Mouse (Mus musculus) testis, adult 2 months (tissue): ENCODE results near the gene Plxdc1. TPM values are rescaled to one million over a fixed set of nuclear protein-coding genes. Genes with fewer than 3 reads are reported as not detected.
A peak's percentile ranks its signal among the peaks of the same experiment; 100 is the strongest.

Source experiments
- H3K27ac ChIP-seq: fragments of 200-500 bp; 2 replicates; pipeline ENCODE4 v1.5.1; 2012; ENCODE audit warnings: low read depth, low read length; ENCODE audit not compliant: control insufficient read depth, insufficient read depth
- H3K27me3 ChIP-seq: fragments of 200-500 bp; 2 replicates; pipeline ENCODE4 v1.6.1; 2012; ENCODE audit warnings: mild to moderate bottlenecking, low read length, moderate library complexity; ENCODE audit not compliant: control insufficient read depth, insufficient read depth
- H3K36me3 ChIP-seq: fragments of 200-500 bp; 2 replicates; pipeline ENCODE4 v1.6.1; 2012; ENCODE audit warnings: mild to moderate bottlenecking, low read length; ENCODE audit not compliant: control insufficient read depth, insufficient read depth
- H3K4me1 ChIP-seq: fragments of 200-500 bp; 2 replicates; pipeline ENCODE4 v1.6.1; 2012; ENCODE audit warnings: low read length; ENCODE audit not compliant: control insufficient read depth, insufficient read depth
- H3K4me3 ChIP-seq: fragments of 200-500 bp; 2 replicates; pipeline ENCODE4 v1.5.1; 2012; ENCODE audit warnings: low read depth, mild to moderate bottlenecking, low read length, moderate library complexity, mixed read lengths; ENCODE audit not compliant: control insufficient read depth
- CTCF ChIP-seq: fragments of 200-500 bp; IDR thresholded peaks from 2 replicates; pipeline ENCODE4 v1.5.1; 2012; ENCODE audit warnings: low read depth, mild to moderate bottlenecking, inconsistent platforms, low read length, moderate library complexity; ENCODE audit not compliant: control insufficient read depth, insufficient read depth, insufficient replicate concordance
- POLR2A ChIP-seq: fragments of 200-500 bp; IDR thresholded peaks from 2 replicates; pipeline ENCODE4 v1.6.1; 2012; ENCODE audit warnings: low read depth, mild to moderate bottlenecking, inconsistent platforms, low read length, moderate library complexity; ENCODE audit not compliant: control insufficient read depth
- polyA plus RNA-seq: library from polyadenylated mRNA; depleted of rRNA; stranded (reverse); fragments of >200 nt; gene quantifications from 2 replicates; pipeline ENCODE4 v1.2.3, GENCODE M21; 2012

The Plxdc1 gene
- polyA plus RNA-seq, 1 experiment, result 64.4 TPM

DNA sequence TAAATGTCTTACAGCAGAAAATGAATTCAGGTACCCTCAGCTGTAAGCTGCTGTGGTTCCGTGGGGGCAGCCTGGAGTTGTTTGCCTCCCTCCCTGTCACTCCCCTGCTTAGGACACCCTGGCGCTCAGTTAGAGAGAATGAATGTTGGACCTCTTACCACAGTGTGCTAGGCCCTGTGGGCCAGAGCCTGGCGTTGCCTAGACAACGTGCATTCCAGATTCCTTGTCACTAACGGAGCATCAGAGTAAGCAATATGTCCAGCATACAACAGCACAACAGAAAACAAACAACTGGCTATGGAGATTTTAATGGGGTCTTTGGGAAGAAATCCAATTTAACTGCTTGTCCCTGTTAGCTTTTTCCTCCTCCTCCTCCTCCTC, 27.0 kb downstream of the Plxdc1 start:
- H3K36me3 ChIP-seq, result no peaks in the 10 kb centered on the region
- H3K4me1 ChIP-seq, result peaks cover 7% of the 10 kb centered on the region
- H3K4me3 ChIP-seq, result peak overlapping the region; percentile 54
- TF ChIP-seq CTCF, result no peak
- peak; percentile 38; the same call in 1 of the 2 replicates for TF ChIP-seq POLR2A
- no peaks in the 10 kb centered on the region for H3K27me3 ChIP-seq
- H3K27ac ChIP-seq, result no peak overlapping the region

DNA sequence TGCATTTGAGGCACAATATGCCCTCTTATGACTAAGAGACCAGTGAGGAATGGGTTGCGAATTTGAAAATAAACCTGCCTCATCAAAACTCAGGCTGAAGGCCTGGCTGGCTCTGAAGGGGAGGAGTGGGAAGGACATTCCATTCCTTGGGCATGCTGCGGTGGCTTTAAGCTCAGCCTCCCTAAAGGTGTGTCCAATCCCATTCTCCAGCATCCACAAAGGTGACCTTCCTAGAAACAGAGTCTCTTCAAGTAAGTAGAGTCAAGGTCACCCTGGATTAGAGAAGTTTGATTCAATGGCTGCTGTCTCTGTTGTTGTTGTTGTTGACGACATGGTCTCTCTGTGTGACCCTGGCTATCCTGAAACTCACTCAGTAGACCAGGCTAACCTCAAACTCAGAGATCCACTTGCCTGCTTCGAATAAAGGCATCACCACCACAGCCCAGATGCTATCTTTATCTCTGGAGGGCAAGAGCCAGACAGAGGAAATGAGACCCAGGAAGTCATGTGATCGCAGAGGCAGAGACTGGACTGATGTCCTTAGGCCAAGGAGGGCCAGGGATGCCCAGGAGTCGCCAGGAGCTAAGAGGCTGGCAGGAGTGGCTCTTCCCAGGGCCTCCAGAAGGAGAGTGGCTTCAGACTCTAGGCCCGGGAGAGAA, 27.5 kb downstream of the Plxdc1 start:
- Histone ChIP-seq H3K4me3 (peak overlapping the region; percentile 54), H3K27ac (no peak overlapping the region)
- TF ChIP-seq CTCF, result no peak
- TF ChIP-seq POLR2A, result no peak

DNA sequence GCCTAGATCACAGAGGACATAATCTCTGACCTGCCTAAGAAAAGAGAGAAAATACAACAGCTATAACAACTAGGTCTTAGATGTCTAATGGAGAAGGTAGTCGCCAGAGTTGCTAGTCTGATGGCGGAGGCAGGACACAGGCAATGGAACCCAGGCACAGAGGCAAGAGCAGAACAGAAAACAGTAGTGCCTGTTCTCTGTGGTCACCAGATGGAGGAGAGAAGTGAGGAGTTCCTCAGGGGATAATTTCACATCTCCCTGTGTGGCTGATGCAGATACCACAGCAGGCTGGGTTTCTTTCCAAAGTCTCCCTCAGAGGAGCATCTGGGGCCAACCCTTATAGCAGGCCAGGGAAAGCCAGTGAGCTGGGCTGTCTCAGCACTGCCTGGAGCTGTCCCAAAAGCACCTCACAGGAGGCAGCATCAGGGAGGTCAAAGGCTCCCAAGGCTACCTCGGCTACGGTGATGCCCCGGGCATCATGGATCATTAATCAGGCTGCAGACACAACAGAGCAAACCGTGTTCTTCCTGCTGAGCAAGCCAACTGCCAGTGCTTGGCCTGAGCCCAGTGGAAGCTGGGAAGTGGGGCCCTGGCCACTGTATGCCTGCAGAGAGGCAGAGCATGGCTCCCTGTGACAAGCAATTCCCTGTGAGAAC, 29.2 kb downstream of the Plxdc1 start:
- TF ChIP-seq POLR2A (no peak), CTCF (no peak)
- no peak overlapping the region for H3K27ac ChIP-seq
- peaks cover 2% of the 10 kb centered on the region; the same call in 1 of the 2 replicates for H3K36me3 ChIP-seq
- H3K4me1 ChIP-seq, result peaks cover 7% of the 10 kb centered on the region
- no peak overlapping the region for H3K4me3 ChIP-seq
- no peaks in the 10 kb centered on the region for H3K27me3 ChIP-seq

More for the DNA sequence above, 27.5 kb downstream of the Plxdc1 start:
- H3K27me3 ChIP-seq, result no peaks in the 10 kb centered on the region
- H3K4me1 ChIP-seq, result peaks cover 7% of the 10 kb centered on the region
- H3K36me3 ChIP-seq, result peaks cover 2% of the 10 kb centered on the region; the same call in 1 of the 2 replicates

DNA sequence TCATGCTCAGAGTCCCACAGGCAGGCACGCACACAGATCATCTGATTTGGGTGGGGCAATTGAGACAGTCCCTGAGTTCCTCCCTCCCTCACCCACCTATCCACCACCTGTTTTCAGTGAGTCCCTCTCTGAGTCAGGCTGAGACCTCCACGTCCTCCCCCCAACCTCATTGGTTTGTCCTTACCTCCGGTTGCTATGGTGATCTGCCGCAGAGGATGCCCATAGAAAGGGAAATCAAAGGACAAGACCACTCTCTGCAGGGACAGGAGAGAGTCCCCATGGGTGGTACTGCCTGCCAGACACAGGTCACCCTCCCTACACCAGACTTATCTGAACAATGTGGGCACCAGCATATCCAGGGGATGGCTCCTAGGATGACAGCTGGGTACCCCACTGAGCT, 30.3 kb downstream of the Plxdc1 start:
- TF ChIP-seq CTCF (no peak), POLR2A (no peak)
- no peak overlapping the region for H3K27ac ChIP-seq
- no peaks in the 10 kb centered on the region for H3K27me3 ChIP-seq

DNA sequence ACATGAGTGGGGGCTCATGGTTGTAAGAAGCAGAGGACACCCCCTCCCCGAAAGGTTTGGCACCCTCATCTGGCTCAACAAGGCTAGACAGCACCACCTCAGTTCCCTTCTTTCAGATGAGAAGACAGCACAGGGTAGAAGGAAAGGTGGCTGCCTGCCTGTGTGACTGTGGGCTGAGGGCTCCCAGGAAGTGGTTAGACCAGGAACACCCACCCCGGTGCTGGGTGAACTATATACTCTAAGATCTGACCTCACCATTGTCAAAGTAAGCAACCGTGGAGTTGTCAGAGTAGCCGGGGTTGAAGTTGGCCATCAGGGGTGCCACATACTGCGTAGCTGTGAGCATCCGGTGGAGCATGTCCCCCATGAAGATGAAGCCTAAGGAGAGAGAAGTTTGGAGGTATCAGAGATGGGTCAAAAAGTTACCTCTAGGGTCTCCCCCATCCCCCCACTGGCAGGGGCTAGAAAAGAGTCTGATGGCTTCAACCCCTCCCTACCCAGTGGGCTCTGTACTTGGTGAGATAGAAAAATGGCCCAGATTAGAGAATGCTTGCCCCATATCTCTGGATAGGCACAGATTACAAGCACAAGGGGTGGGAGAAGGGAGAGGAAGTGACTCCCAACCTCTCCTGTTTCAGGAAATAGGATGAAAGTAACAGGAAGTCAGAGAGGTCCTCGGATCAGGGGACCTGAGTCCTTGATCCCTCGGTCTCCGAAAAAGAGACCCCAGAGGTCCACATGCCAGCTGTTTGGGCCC, 30.9 kb downstream of the Plxdc1 start:
- Histone ChIP-seq H3K36me3 (peaks cover 2% of the 10 kb centered on the region; the same call in 1 of the 2 replicates), H3K4me3 (no peak overlapping the region; the same call in 1 of the 2 replicates), H3K27me3 (no peaks in the 10 kb centered on the region), H3K4me1 (peaks cover 7% of the 10 kb centered on the region), H3K27ac (no peak overlapping the region)
- TF ChIP-seq CTCF (no peak), POLR2A (no peak)

More for the DNA sequence above, 30.3 kb downstream of the Plxdc1 start:
- Histone ChIP-seq H3K4me3 (no peak overlapping the region; the same call in 1 of the 2 replicates), H3K36me3 (peaks cover 2% of the 10 kb centered on the region; the same call in 1 of the 2 replicates), H3K4me1 (peaks cover 7% of the 10 kb centered on the region)

DNA sequence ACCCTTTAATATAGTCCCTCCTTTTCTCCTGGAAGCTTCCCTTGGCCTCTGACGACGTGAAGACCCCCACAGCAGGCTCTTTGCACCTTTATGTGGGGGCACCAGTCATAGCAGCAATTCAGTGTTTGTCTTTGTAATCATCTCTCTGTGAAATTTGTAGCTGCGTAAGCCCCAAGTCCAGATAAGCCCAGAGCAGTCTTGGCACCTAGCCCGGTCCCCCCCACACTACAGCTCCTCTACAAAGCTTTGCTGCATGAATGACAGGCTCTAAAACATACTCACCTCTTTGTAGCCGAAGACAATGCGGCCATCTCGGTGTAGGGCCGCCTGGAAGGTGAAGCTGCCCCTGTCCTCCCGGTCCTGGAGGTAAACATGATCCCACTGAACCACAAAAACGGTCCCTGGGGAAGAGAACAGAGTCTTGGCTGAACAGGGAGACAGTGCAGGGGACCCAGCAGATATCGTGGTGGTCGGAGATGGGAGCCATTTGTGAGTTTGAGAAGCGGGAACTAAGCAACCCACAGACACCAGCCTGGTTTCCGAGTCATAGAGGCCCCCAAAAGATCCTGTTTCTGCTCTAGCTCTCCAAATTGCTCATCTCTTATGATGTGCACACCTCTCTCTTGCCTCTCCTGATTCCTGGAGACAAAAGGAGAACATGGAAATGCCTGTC, 31.6 kb downstream of the Plxdc1 start:
- H3K4me1 ChIP-seq, result peaks cover 7% of the 10 kb centered on the region
- H3K4me3 ChIP-seq, result no peak overlapping the region
- no peak for TF ChIP-seq CTCF
- no peak for TF ChIP-seq POLR2A
- H3K27ac ChIP-seq, result no peak overlapping the region
- peaks cover 2% of the 10 kb centered on the region; the same call in 1 of the 2 replicates for H3K36me3 ChIP-seq
- no peaks in the 10 kb centered on the region for H3K27me3 ChIP-seq
